Mouse (Mus musculus): ENCODE measurements around the gene Cbll1. TPM values are rescaled to one million over a fixed set of nuclear protein-coding genes. Genes with fewer than 3 reads are reported as not detected.
"Not testable (repeated sequence)": the region's sequence is repeated elsewhere in the genome, so short reads cannot be mapped to it uniquely, and the experiment has no call there.

Gene Cbll1
- polyA plus RNA-seq, 1 experiment from 2014 or later: 18.5 TPM

DNA sequence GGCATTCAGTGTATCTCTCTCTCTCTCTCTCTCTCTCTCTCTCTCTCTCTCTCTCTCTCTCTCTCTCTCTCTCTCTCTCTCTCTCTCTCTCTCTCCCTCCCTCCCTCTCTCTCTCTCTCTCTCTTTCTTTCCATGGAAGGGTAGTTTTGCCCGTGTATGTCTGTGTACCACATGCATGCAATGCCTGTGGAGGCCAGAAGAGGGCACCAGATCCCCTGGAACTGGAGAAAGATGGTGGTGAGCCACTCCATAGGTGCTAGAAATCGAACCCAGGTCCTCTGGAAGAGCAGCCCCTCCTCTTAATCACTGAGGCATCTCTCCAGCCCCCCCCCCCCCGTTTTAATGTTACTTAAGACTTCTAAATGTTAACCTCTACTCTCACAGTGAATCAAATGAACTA lies 39.1 kb downstream of the Cbll1 start:
- not testable (repeated sequence) for DNase-seq (ENCODE audit: low spot score); H3K4me2 ChIP-seq (ENCODE audit: low read depth, low read length); H3K4me3 ChIP-seq (ENCODE audit: low read depth, low read length); H3K9me3 ChIP-seq (ENCODE audit: control insufficient read depth, low read length); H3K27ac ChIP-seq (replicated peaks; ENCODE audit: low read depth, low read length); H3K4me1 ChIP-seq (ENCODE audit: control insufficient read depth, insufficient read depth, low read length); H3K27me3 ChIP-seq (replicated peaks; ENCODE audit: control insufficient read depth, insufficient read depth, low read length); H3K9ac ChIP-seq (ENCODE audit: low read depth, low read length); H3K36me3 ChIP-seq (ENCODE audit: control insufficient read depth, insufficient read depth, low read length); ATAC-seq (ENCODE audit: low read depth)
- 47% methylated on average over 3 of the region's 3 CpGs for WGBS

DNA sequence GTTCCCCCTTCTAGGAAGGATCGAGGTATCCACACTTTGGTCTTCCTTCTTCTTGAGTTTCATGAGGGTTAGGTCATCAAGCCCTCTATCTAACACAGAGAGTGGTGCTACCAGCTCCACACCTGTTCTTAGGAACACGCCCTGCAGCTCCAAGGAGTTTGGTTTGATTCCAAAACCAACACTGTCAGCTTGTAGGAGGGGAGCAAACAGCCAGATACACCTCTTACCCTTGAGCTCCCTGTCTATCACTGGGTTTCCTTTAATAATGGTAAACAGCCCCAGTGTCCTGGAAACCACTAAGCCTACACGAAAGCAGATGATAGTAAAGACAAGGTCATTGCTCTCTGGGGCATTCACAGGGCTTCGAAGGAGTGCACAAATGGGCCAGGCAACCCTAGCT lies 40.9 kb downstream of the Cbll1 start:
- no peak overlapping the region for H3K4me2 ChIP-seq (ENCODE audit: low read depth, low read length)
- no peak for ATAC-seq (ENCODE audit: low read depth)
- no peaks in the 10 kb centered on the region for H3K36me3 ChIP-seq (ENCODE audit: control insufficient read depth, insufficient read depth, low read length)
- H3K4me1 ChIP-seq (ENCODE audit: control insufficient read depth, insufficient read depth, low read length): no peaks in the 10 kb centered on the region
- WGBS: 64% methylated on average over 4 of the region's 4 CpGs
- H3K4me3 ChIP-seq (ENCODE audit: low read depth, low read length): no peak overlapping the region
- H3K27ac ChIP-seq (replicated peaks; ENCODE audit: low read depth, low read length): no peak overlapping the region
- no peaks in the 10 kb centered on the region for H3K27me3 ChIP-seq (replicated peaks; ENCODE audit: control insufficient read depth, insufficient read depth, low read length)
- peak; percentile 23 for DNase-seq (ENCODE audit: low spot score)
- H3K9me3 ChIP-seq (ENCODE audit: control insufficient read depth, low read length): no peaks in the 10 kb centered on the region
- H3K9ac ChIP-seq (ENCODE audit: low read depth, low read length): no peak overlapping the region

DNA sequence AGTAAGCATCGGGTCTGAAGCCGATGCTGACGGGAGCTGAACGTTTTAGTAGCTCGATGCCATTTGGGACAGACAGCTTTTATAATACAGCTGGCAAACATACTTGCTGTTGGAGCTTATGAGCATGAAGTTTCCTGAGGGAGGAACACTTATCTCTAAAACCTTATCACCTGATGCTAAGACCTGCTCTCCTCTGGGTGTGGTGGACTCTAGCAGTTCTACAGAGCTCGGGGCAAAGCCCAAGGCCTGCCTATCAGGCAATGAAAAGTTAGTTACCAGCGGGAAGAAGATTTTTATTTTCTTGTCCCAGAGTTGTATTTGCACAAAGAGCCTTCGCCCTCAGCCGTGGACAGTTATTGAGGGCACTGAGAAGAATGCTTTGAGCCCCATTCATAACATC lies 43.1 kb downstream of the Cbll1 start:
- Histone ChIP-seq H3K4me2 (ENCODE audit: low read depth, low read length) (no peak overlapping the region), H3K4me1 (ENCODE audit: control insufficient read depth, insufficient read depth, low read length) (no peaks in the 10 kb centered on the region), H3K36me3 (ENCODE audit: control insufficient read depth, insufficient read depth, low read length) (no peaks in the 10 kb centered on the region), H3K4me3 (ENCODE audit: low read depth, low read length) (no peak overlapping the region), H3K27me3 (replicated peaks; ENCODE audit: control insufficient read depth, insufficient read depth, low read length) (no peaks in the 10 kb centered on the region), H3K9me3 (ENCODE audit: control insufficient read depth, low read length) (no peaks in the 10 kb centered on the region), H3K9ac (ENCODE audit: low read depth, low read length) (no peak overlapping the region), H3K27ac (replicated peaks; ENCODE audit: low read depth, low read length) (no peak overlapping the region)
- ATAC-seq (ENCODE audit: low read depth) (no peak), DNase-seq (ENCODE audit: low spot score) (no peak)
- 80% methylated on average over 9 of the region's 9 CpGs for WGBS

DNA sequence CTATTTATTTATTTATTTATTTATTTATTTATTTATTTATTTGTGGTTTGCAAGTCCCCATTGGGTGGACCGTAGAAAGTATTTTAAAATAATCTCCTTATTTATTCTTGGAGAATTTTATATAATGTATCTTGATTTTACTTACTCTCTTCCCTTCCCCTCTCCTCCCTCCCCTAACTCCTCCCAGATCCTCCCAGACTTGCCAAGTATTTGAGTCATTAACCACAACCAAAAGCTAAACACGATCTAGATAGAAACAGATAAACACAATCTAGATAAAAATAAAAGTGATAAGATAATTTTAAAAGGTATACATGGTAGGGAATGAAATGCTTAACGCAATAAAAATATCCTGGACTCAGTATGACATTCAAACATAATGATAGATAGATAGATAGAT lies 50.1 kb downstream of the Cbll1 start:
- no peaks in the 10 kb centered on the region for H3K9me3 ChIP-seq (ENCODE audit: control insufficient read depth, low read length)
- H3K4me1 ChIP-seq (ENCODE audit: control insufficient read depth, insufficient read depth, low read length): peaks cover under 1% of the 10 kb centered on the region; the same call in 1 of the 2 replicates
- H3K4me2 ChIP-seq (ENCODE audit: low read depth, low read length): no peak overlapping the region
- no peak for DNase-seq (ENCODE audit: low spot score)
- no peak overlapping the region for H3K4me3 ChIP-seq (ENCODE audit: low read depth, low read length)
- H3K27me3 ChIP-seq (replicated peaks; ENCODE audit: control insufficient read depth, insufficient read depth, low read length): no peaks in the 10 kb centered on the region
- H3K36me3 ChIP-seq (ENCODE audit: control insufficient read depth, insufficient read depth, low read length): no peaks in the 10 kb centered on the region
- H3K27ac ChIP-seq (replicated peaks; ENCODE audit: low read depth, low read length): no peak overlapping the region
- WGBS: 83% methylated on average over 3 of the region's 3 CpGs
- H3K9ac ChIP-seq (ENCODE audit: low read depth, low read length): no peak overlapping the region
- ATAC-seq (ENCODE audit: low read depth): no peak

DNA sequence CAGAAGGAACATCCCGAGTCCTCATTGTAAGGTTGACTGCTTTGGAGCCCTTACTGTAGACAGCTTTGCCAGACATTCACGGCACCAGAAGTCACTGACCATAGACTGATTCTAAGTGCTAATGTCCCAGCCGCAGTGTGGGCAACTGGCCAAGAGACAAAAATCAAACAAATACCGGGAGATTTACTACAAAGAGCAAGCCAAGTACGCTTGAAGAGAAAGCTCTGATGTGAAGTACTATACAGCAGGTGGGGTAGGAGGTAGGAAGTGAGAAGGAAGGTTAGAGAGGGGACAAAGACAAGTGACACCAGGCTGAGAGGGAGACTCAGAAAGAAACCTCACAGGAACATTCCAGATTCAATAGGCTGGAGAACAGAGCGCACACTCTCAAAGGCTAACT lies 54.6 kb downstream of the Cbll1 start:
- 63% methylated on average over 6 of the region's 6 CpGs for WGBS
- H3K27ac ChIP-seq (replicated peaks; ENCODE audit: low read depth, low read length): no peak overlapping the region
- H3K9ac ChIP-seq (ENCODE audit: low read depth, low read length): no peak overlapping the region
- peaks cover 3% of the 10 kb centered on the region; the same call in 1 of the 2 replicates for H3K4me1 ChIP-seq (ENCODE audit: control insufficient read depth, insufficient read depth, low read length)
- H3K36me3 ChIP-seq (ENCODE audit: control insufficient read depth, insufficient read depth, low read length): no peaks in the 10 kb centered on the region
- H3K27me3 ChIP-seq (replicated peaks; ENCODE audit: control insufficient read depth, insufficient read depth, low read length): no peaks in the 10 kb centered on the region
- H3K9me3 ChIP-seq (ENCODE audit: control insufficient read depth, low read length): no peaks in the 10 kb centered on the region
- H3K4me2 ChIP-seq (ENCODE audit: low read depth, low read length): no peak overlapping the region
- H3K4me3 ChIP-seq (ENCODE audit: low read depth, low read length): no peak overlapping the region
- DNase-seq (ENCODE audit: low spot score) (no peak), ATAC-seq (ENCODE audit: low read depth) (no peak)

DNA sequence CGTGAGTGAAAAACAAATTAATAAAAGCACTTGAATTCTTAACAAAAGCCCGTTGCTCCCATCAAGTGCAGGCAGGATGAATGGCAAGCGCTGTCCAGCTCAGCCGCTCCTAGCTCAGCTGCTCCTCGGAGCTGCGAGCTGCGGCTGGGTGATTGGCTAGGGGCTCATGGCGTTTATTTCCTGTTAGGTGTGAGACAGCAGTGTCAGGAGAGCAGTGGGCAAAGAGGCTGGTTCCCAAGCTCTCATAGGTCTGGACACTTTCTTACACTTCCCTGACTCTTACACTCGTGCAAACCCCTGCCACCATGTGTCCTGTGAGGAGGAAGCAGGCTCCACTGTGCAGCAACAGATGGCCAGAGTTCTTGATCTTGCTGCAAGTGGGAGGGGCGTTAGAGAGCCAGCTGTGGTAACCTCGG lies 55.3 kb downstream of the Cbll1 start:
- Histone ChIP-seq H3K36me3 (ENCODE audit: control insufficient read depth, insufficient read depth, low read length) (no peaks in the 10 kb centered on the region), H3K9ac (ENCODE audit: low read depth, low read length) (no peak overlapping the region), H3K4me1 (ENCODE audit: control insufficient read depth, insufficient read depth, low read length) (peaks cover 3% of the 10 kb centered on the region; the same call in 1 of the 2 replicates), H3K4me2 (ENCODE audit: low read depth, low read length) (peak overlapping the region; percentile 43; the same call in 1 of the 2 replicates), H3K27me3 (replicated peaks; ENCODE audit: control insufficient read depth, insufficient read depth, low read length) (no peaks in the 10 kb centered on the region), H3K27ac (replicated peaks; ENCODE audit: low read depth, low read length) (no peak overlapping the region), H3K9me3 (ENCODE audit: control insufficient read depth, low read length) (no peaks in the 10 kb centered on the region), H3K4me3 (ENCODE audit: low read depth, low read length) (0 out of 2 replicates have a peak overlapping the region, but pooled peaks have one; percentile 3)
- DNase-seq (ENCODE audit: low spot score): peak; percentile 84
- 2% methylated on average over 11 of the region's 11 CpGs for WGBS
- ATAC-seq (ENCODE audit: low read depth): peak; percentile 83

DNA sequence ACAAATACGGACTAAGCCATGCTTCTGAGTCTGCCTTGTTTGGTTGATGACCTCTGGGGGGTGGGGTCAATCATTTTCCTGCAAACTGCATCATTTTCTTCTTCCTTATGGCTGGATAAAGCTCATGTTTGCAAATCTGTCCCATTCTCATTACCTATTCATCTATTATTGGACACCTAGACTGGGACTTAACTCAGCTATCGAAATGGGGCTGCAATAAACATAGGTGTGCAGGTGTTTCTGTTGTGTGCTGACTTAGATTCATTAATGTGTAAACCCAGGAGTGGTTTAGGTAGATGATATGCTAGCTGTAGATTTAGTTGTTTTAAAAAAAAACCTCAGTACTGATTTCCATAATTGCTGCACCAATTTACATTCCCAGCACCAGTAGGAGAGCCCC lies 59.8 kb downstream of the Cbll1 start:
- H3K9me3 ChIP-seq (ENCODE audit: control insufficient read depth, low read length): no peaks in the 10 kb centered on the region
- H3K9ac ChIP-seq (ENCODE audit: low read depth, low read length): no peak overlapping the region
- H3K4me2 ChIP-seq (ENCODE audit: low read depth, low read length): no peak overlapping the region
- H3K4me3 ChIP-seq (ENCODE audit: low read depth, low read length): no peak overlapping the region
- 71% methylated on average over 2 of the region's 2 CpGs for WGBS
- peaks cover 3% of the 10 kb centered on the region; the same call in 1 of the 2 replicates for H3K4me1 ChIP-seq (ENCODE audit: control insufficient read depth, insufficient read depth, low read length)
- no peak for ATAC-seq (ENCODE audit: low read depth)
- H3K36me3 ChIP-seq (ENCODE audit: control insufficient read depth, insufficient read depth, low read length): no peaks in the 10 kb centered on the region
- no peak overlapping the region for H3K27ac ChIP-seq (replicated peaks; ENCODE audit: low read depth, low read length)
- no peaks in the 10 kb centered on the region for H3K27me3 ChIP-seq (replicated peaks; ENCODE audit: control insufficient read depth, insufficient read depth, low read length)
- no peak for DNase-seq (ENCODE audit: low spot score)

DNA sequence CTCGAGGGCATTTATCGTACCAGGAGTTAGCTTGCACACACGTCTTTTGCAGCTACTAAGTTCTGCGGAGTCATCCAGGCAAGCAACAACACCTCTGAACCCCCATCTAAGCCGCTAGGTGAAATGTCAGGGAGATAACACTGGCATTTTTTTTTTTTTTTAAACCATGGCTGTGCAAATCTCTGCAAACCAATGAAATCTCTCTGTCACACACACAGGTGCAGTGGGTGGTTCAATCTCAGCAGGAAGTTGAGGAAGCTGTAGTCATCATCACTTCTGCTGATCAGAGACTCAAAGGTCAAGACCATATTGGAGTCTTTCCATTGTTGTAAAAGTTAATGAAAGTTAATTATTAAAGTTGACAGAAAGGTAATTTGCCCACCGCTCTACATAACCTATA lies 61.6 kb downstream of the Cbll1 start:
- no peak overlapping the region for H3K27ac ChIP-seq (replicated peaks; ENCODE audit: low read depth, low read length)
- WGBS: 56% methylated on average over 6 of the region's 6 CpGs
- H3K4me1 ChIP-seq (ENCODE audit: control insufficient read depth, insufficient read depth, low read length): no peaks in the 10 kb centered on the region
- no peaks in the 10 kb centered on the region for H3K36me3 ChIP-seq (ENCODE audit: control insufficient read depth, insufficient read depth, low read length)
- ATAC-seq (ENCODE audit: low read depth) (no peak), DNase-seq (ENCODE audit: low spot score) (no peak)
- H3K27me3 ChIP-seq (replicated peaks; ENCODE audit: control insufficient read depth, insufficient read depth, low read length): no peaks in the 10 kb centered on the region
- no peak overlapping the region for H3K4me3 ChIP-seq (ENCODE audit: low read depth, low read length)
- no peak overlapping the region for H3K4me2 ChIP-seq (ENCODE audit: low read depth, low read length)
- H3K9ac ChIP-seq (ENCODE audit: low read depth, low read length): no peak overlapping the region
- H3K9me3 ChIP-seq (ENCODE audit: control insufficient read depth, low read length): no peaks in the 10 kb centered on the region
